Mouse (Mus musculus): Measurements from ENCODE around the gene Rita1. TPM values are rescaled to one million over a fixed set of nuclear protein-coding genes. Genes with fewer than 3 reads are reported as not detected.

Gene Rita1
- polyA plus RNA-seq, 1 experiment from 2014 or later = 16.9 TPM

GRCm38 (mm10) chr5:120647361-120647760, 35.0 kb upstream of the Rita1 start:
- peaks cover 74% of the 10 kb centered on the region for H3K27me3 ChIP-seq

GRCm38 (mm10) chr5:120645851-120646250, 33.5 kb upstream of the Rita1 start:
- 66% methylated on average over 6 of the region's 6 CpGs for WGBS
- Histone ChIP-seq H3K9ac (replicated peaks) (no peak overlapping the region), H3K4me3 (replicated peaks) (no peak overlapping the region), H3K36me3 (no peaks in the 10 kb centered on the region), H3K4me1 (replicated peaks) (peaks cover 10% of the 10 kb centered on the region), H3K27ac (no peak overlapping the region), H3K4me2 (no peak overlapping the region), H3K9me3 (no peaks in the 10 kb centered on the region), H3K27me3 (peaks cover 59% of the 10 kb centered on the region)
- no peak for ATAC-seq (ENCODE audit: insufficient number of reproducible peaks, insufficient read depth, low FRiP score, low TSS enrichment, low read depth)

More at GRCm38 (mm10) chr5:120647361-120647760, 35.0 kb upstream of the Rita1 start:
- peaks cover 10% of the 10 kb centered on the region for H3K4me1 ChIP-seq (replicated peaks)
- H3K4me2 ChIP-seq = no peak overlapping the region
- H3K9ac ChIP-seq (replicated peaks) = no peak overlapping the region
- H3K27ac ChIP-seq = no peak overlapping the region
- H3K36me3 ChIP-seq = no peaks in the 10 kb centered on the region
- 74% methylated on average over 4 of the region's 4 CpGs for WGBS
- no peak for ATAC-seq (ENCODE audit: insufficient number of reproducible peaks, insufficient read depth, low FRiP score, low TSS enrichment, low read depth)
- no peak overlapping the region for H3K4me3 ChIP-seq (replicated peaks)
- no peaks in the 10 kb centered on the region for H3K9me3 ChIP-seq

- ATAC-seq (ENCODE audit: insufficient number of reproducible peaks, insufficient read depth, low FRiP score, low TSS enrichment, low read depth) = no peak
- H3K4me3 ChIP-seq (replicated peaks) = no peak overlapping the region
- H3K27me3 ChIP-seq = peaks cover 43% of the 10 kb centered on the region
- no peak overlapping the region for H3K27ac ChIP-seq
- no peaks in the 10 kb centered on the region for H3K36me3 ChIP-seq
- no peaks in the 10 kb centered on the region for H3K9me3 ChIP-seq
- H3K4me2 ChIP-seq = no peak overlapping the region
- peaks cover 8% of the 10 kb centered on the region for H3K4me1 ChIP-seq (replicated peaks)
- no peak overlapping the region for H3K9ac ChIP-seq (replicated peaks)
- WGBS = 69% methylated on average over 3 of the region's 3 CpGs
Measured at GRCm38 (mm10) chr5:120644227-120644626, 31.8 kb upstream of the Rita1 start.

- no peak overlapping the region for H3K4me2 ChIP-seq
- no peak overlapping the region for H3K4me3 ChIP-seq (replicated peaks)
- H3K36me3 ChIP-seq = no peaks in the 10 kb centered on the region
- WGBS = 83% methylated on average over 14 of the region's 14 CpGs
- no peak overlapping the region for H3K27ac ChIP-seq
- peaks cover 36% of the 10 kb centered on the region for H3K27me3 ChIP-seq
- no peak for ATAC-seq (ENCODE audit: insufficient number of reproducible peaks, insufficient read depth, low FRiP score, low TSS enrichment, low read depth)
- no peak overlapping the region for H3K9ac ChIP-seq (replicated peaks)
- H3K4me1 ChIP-seq (replicated peaks) = peaks cover under 1% of the 10 kb centered on the region
- H3K9me3 ChIP-seq = no peaks in the 10 kb centered on the region
Measured at GRCm38 (mm10) chr5:120643365-120644085, 31.1 kb upstream of the Rita1 start.

- ATAC-seq (ENCODE audit: insufficient number of reproducible peaks, insufficient read depth, low FRiP score, low TSS enrichment, low read depth) = no peak
Measured at GRCm38 (mm10) chr5:120640094-120640493, 27.7 kb upstream of the Rita1 start.

GRCm38 (mm10) chr5:120635633-120636032, 23.2 kb upstream of the Rita1 start:
- no peak for ATAC-seq (ENCODE audit: insufficient number of reproducible peaks, insufficient read depth, low FRiP score, low TSS enrichment, low read depth)
- Histone ChIP-seq H3K27ac (no peak overlapping the region), H3K9me3 (peaks cover 7% of the 10 kb centered on the region), H3K27me3 (peaks cover 36% of the 10 kb centered on the region), H3K4me1 (replicated peaks) (no peaks in the 10 kb centered on the region), H3K4me3 (replicated peaks) (no peak overlapping the region), H3K4me2 (no peak overlapping the region), H3K9ac (replicated peaks) (no peak overlapping the region), H3K36me3 (no peaks in the 10 kb centered on the region)
- 80% methylated on average over 5 of the region's 5 CpGs for WGBS

More at GRCm38 (mm10) chr5:120640094-120640493, 27.7 kb upstream of the Rita1 start:
- Histone ChIP-seq H3K4me1 (replicated peaks) (no peaks in the 10 kb centered on the region), H3K27ac (no peak overlapping the region), H3K36me3 (no peaks in the 10 kb centered on the region), H3K4me2 (no peak overlapping the region), H3K9ac (replicated peaks) (no peak overlapping the region), H3K9me3 (no peaks in the 10 kb centered on the region), H3K4me3 (replicated peaks) (no peak overlapping the region), H3K27me3 (peaks cover 8% of the 10 kb centered on the region; the same call in 1 of the 2 replicates)
- 86% methylated on average over 7 of the region's 7 CpGs for WGBS

- WGBS = 41% methylated on average over 5 of the region's 5 CpGs
- no peaks in the 10 kb centered on the region for H3K36me3 ChIP-seq
- ATAC-seq (ENCODE audit: insufficient number of reproducible peaks, insufficient read depth, low FRiP score, low TSS enrichment, low read depth) = no peak
- H3K27ac ChIP-seq = no peak overlapping the region
- peaks cover 44% of the 10 kb centered on the region for H3K27me3 ChIP-seq
- H3K4me3 ChIP-seq (replicated peaks) = no peak overlapping the region
- no peaks in the 10 kb centered on the region for H3K4me1 ChIP-seq (replicated peaks)
- H3K9ac ChIP-seq (replicated peaks) = no peak overlapping the region
- no peak overlapping the region for H3K4me2 ChIP-seq
- H3K9me3 ChIP-seq = peaks cover 7% of the 10 kb centered on the region
Measured at GRCm38 (mm10) chr5:120634860-120635259, 22.5 kb upstream of the Rita1 start.

- Histone ChIP-seq H3K27me3 (peaks cover 50% of the 10 kb centered on the region), H3K36me3 (no peaks in the 10 kb centered on the region), H3K9ac (replicated peaks) (no peak within 1 kb of the TSS), H3K9me3 (peaks cover 7% of the 10 kb centered on the region), H3K4me1 (replicated peaks) (no peaks in the 10 kb centered on the region), H3K27ac (no peak within 1 kb of the TSS), H3K4me2 (no peak within 1 kb of the TSS), H3K4me3 (replicated peaks) (no peak within 1 kb of the TSS)
- WGBS = 68% methylated on average over 9 of the region's 9 CpGs
- ATAC-seq (ENCODE audit: insufficient number of reproducible peaks, insufficient read depth, low FRiP score, low TSS enrichment, low read depth) = no peak
Measured at GRCm38 (mm10) chr5:120634131-120634530, 21.7 kb upstream of the Rita1 start, which contains the start of gene Cfap73. TSS of gene Cfap73 (minus strand) at chr5:120634235.

GRCm38 (mm10) chr5:120631892-120632291, 19.5 kb upstream of the Rita1 start:
- Histone ChIP-seq H3K4me2 (no peak overlapping the region), H3K36me3 (peaks cover 15% of the 10 kb centered on the region), H3K4me1 (replicated peaks) (no peaks in the 10 kb centered on the region), H3K27ac (no peak overlapping the region), H3K27me3 (peaks cover 50% of the 10 kb centered on the region), H3K4me3 (replicated peaks) (no peak overlapping the region), H3K9ac (replicated peaks) (no peak overlapping the region), H3K9me3 (peaks cover 7% of the 10 kb centered on the region)
- 90% methylated on average over 5 of the region's 5 CpGs for WGBS
- ATAC-seq (ENCODE audit: insufficient number of reproducible peaks, insufficient read depth, low FRiP score, low TSS enrichment, low read depth) = no peak

GRCm38 (mm10) chr5:120631128-120631527, 18.7 kb upstream of the Rita1 start:
- H3K4me3 ChIP-seq (replicated peaks) = peak overlapping the region; percentile 22; the same call in 1 of the 2 replicates

GRCm38 (mm10) chr5:120628624-120629023, 16.2 kb upstream of the Rita1 start:
- H3K4me3 ChIP-seq (replicated peaks) = no peak overlapping the region
- peaks cover 47% of the 10 kb centered on the region for H3K36me3 ChIP-seq
- no peak overlapping the region for H3K27ac ChIP-seq
- no peak overlapping the region for H3K9ac ChIP-seq (replicated peaks)
- no peak overlapping the region for H3K4me2 ChIP-seq
- no peaks in the 10 kb centered on the region for H3K4me1 ChIP-seq (replicated peaks)
- H3K27me3 ChIP-seq = peaks cover 39% of the 10 kb centered on the region
- H3K9me3 ChIP-seq = peaks cover 7% of the 10 kb centered on the region
- WGBS = 73% methylated on average over 7 of the region's 7 CpGs
- ATAC-seq (ENCODE audit: insufficient number of reproducible peaks, insufficient read depth, low FRiP score, low TSS enrichment, low read depth) = no peak

More at GRCm38 (mm10) chr5:120631128-120631527, 18.7 kb upstream of the Rita1 start:
- Histone ChIP-seq H3K4me2 (peak overlapping the region; percentile 51), H3K4me1 (replicated peaks) (no peaks in the 10 kb centered on the region), H3K27ac (0 out of 2 replicates have a peak overlapping the region, but pooled peaks have one; percentile 23), H3K27me3 (peaks cover 50% of the 10 kb centered on the region), H3K9me3 (peaks cover 7% of the 10 kb centered on the region), H3K36me3 (peaks cover 22% of the 10 kb centered on the region), H3K9ac (replicated peaks) (0 out of 2 replicates have a peak overlapping the region, but pooled peaks have one; percentile 12)
- WGBS = 8% methylated on average over 29 of the region's 29 CpGs
- no peak for ATAC-seq (ENCODE audit: insufficient number of reproducible peaks, insufficient read depth, low FRiP score, low TSS enrichment, low read depth)

Data from limb, embryonic 12.5 days (tissue).